Mouse (Mus musculus) heart, embryonic 10.5 days (tissue): ENCODE measurements around the gene Gm9936. TPM values are rescaled to one million over a fixed set of nuclear protein-coding genes. Genes with fewer than 3 reads are reported as not detected.
"Not testable (repeated sequence)": the region's sequence is repeated elsewhere in the genome, so short reads cannot be mapped to it uniquely, and the experiment has no call there.

Source experiments
- DNase-seq: peaks from one replicate; pipeline ENCODE4 v3.0.0-alpha.2; 2017; ENCODE audit warnings: low spot score
- H3K27ac ChIP-seq: fragments of 300-500 bp; sonication (generic); 2 replicates; pipeline ENCODE4 v1.5.1; 2016; ENCODE audit warnings: mild to moderate bottlenecking
- H3K27me3 ChIP-seq: fragments of 300-500 bp; sonication (generic); 2 replicates; pipeline ENCODE4 v1.6.1; 2016; ENCODE audit warnings: mild to moderate bottlenecking; ENCODE audit not compliant: poor library complexity, insufficient read depth, severe bottlenecking
- H3K36me3 ChIP-seq: fragments of 300-500 bp; sonication (generic); 2 replicates; pipeline ENCODE4 v1.6.1; 2016; ENCODE audit warnings: mild to moderate bottlenecking, moderate library complexity
- H3K4me1 ChIP-seq: fragments of 300-500 bp; sonication (generic); 2 replicates; pipeline ENCODE4 v1.6.1; 2016; ENCODE audit warnings: mild to moderate bottlenecking
- H3K4me3 ChIP-seq: fragments of 300-500 bp; sonication (generic); 2 replicates; pipeline ENCODE4 v1.5.1; 2016; ENCODE audit warnings: mild to moderate bottlenecking, moderate library complexity
- H3K9me3 ChIP-seq: fragments of 300-500 bp; sonication (generic); 2 replicates; pipeline ENCODE4 v1.6.1; 2016; ENCODE audit warnings: mild to moderate bottlenecking, moderate library complexity
- WGBS: fragments of 180-500 bp; shearing (Covaris S2); methylation state at CpG from one replicate; pipeline ENCODE4 v1.1.7; 2016; 5-methylcytosine and 5-hydroxymethylcytosine counted together
- polyA plus RNA-seq: library from polyadenylated mRNA; unstranded; fragments of >200 nt; fragmentation: Nextera tagmentation; extraction: Ambion mirVana; gene quantifications from 2 replicates; pipeline ENCODE4 v1.2.1, GENCODE M21; 2016

Gm9936 gene
- polyA plus RNA-seq: not detected in 2 replicates

DNA sequence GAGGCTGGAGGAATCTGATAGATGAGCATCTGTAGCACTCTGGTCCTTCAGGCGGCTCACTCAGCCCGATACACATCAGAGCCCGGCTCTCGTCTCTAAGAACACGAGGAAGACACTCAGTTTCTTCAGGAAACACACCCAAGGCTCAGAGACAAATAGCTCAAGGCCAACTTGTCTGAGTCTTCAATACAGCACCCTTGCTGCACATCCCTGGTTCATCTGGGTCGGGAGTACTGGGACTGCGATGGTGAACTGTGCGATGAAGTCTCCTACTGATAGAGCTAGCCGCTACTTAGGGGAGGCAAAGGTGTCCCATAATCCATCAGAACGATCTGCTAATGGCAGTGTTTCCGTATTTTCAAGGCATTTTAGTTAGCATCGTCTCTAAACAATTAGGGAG lies at the start of gene Gm9936:
TSS of gene Gm9936 (minus strand) at position 101 of the 400 bp plus-strand sequence.
- Histone ChIP-seq H3K4me3 (peak within 1 kb of the TSS; percentile 49), H3K4me1 (peaks cover 7% of the 10 kb centered on the region; the same call in 1 of the 2 replicates), H3K36me3 (no peaks in the 10 kb centered on the region), H3K27me3 (peaks cover 55% of the 10 kb centered on the region), H3K27ac (peak within 1 kb of the TSS; percentile 38; the same call in 1 of the 2 replicates), H3K9me3 (no peaks in the 10 kb centered on the region)
- 75% methylated on average over 12 of the region's 12 CpGs for WGBS
- DNase-seq: no peak

- Histone ChIP-seq H3K27me3 (0 out of 2 replicates have a peak, but pooled peaks cover 2% of the 10 kb centered on the region), H3K4me3 (no peak overlapping the region), H3K4me1 (peaks cover 5% of the 10 kb centered on the region; the same call in 1 of the 2 replicates), H3K9me3 (no peaks in the 10 kb centered on the region), H3K36me3 (no peaks in the 10 kb centered on the region), H3K27ac (no peak overlapping the region)
- no peak for DNase-seq
- WGBS: 35% methylated on average over 1 of the region's 1 CpGs
These were observed 43.9 kb upstream of the Gm9936 start for GRCm38 (mm10) chr5:114902413-114902812.

GRCm38 (mm10) chr5:114898857-114899256 lies 40.4 kb upstream of the Gm9936 start:
- Histone ChIP-seq H3K27me3 (0 out of 2 replicates have a peak, but pooled peaks cover 6% of the 10 kb centered on the region), H3K9me3 (no peaks in the 10 kb centered on the region), H3K36me3 (no peaks in the 10 kb centered on the region), H3K4me3 (no peak overlapping the region), H3K27ac (no peak overlapping the region), H3K4me1 (peaks cover 11% of the 10 kb centered on the region; the same call in 1 of the 2 replicates)
- 79% methylated on average over 7 of the region's 7 CpGs for WGBS
- no peak for DNase-seq

- H3K27me3 ChIP-seq: 0 out of 2 replicates have a peak, but pooled peaks cover 6% of the 10 kb centered on the region
- no peaks in the 10 kb centered on the region for H3K36me3 ChIP-seq
- no peaks in the 10 kb centered on the region for H3K9me3 ChIP-seq
- 11% methylated on average over 7 of the region's 7 CpGs for WGBS
- H3K4me1 ChIP-seq: peaks cover 11% of the 10 kb centered on the region; the same call in 1 of the 2 replicates
- peak overlapping the region; percentile 23; the same call in 1 of the 2 replicates for H3K4me3 ChIP-seq
- no peak overlapping the region; the same call in 1 of the 2 replicates for H3K27ac ChIP-seq
- no peak for DNase-seq
These were observed 38.9 kb upstream of the Gm9936 start for GRCm38 (mm10) chr5:114897374-114897793.

DNA sequence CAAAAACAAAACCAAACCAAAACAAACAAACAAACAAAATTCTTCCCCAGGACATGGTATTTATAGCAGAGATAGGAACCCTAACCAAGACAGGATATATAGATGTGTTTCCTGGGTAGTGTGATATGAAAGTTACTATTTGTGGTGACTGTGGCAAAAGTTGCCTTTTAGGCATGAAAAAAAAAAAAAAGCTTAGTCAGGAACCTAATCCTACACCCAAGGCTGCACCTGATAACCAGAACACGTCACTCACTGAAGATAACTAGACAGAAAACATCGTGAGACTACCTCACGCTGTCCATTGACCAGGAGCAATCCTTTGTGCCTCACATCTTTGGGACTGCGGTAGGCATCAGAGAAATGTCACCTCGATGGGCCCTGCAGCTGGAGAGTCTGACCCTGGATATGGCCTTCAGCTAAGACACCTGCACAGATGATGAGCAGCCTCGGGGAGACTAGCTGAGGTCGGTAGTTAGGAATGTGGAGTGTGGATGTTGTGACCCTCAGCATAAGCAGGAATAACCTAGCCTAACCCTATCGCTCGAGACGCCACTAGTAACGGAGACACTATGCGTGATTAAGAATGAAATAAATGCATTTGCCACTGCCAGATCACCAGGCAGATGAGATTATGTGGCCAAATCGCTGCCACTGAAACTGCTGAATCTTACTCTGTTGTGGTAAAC lies 38.3 kb upstream of the Gm9936 start, which contains the start of gene Oasl2:
TSS of gene Oasl2 (plus strand) at position 249 of the 686 bp plus-strand sequence.
- no peak for DNase-seq
- peak within 1 kb of the TSS; percentile 23; the same call in 1 of the 2 replicates for H3K4me3 ChIP-seq
- peaks cover 11% of the 10 kb centered on the region; the same call in 1 of the 2 replicates for H3K4me1 ChIP-seq
- H3K9me3 ChIP-seq: no peaks in the 10 kb centered on the region
- no peak within 1 kb of the TSS; the same call in 1 of the 2 replicates for H3K27ac ChIP-seq
- WGBS: 49% methylated on average over 13 of the region's 13 CpGs
- no peaks in the 10 kb centered on the region for H3K36me3 ChIP-seq
- 0 out of 2 replicates have a peak, but pooled peaks cover 6% of the 10 kb centered on the region for H3K27me3 ChIP-seq

DNA sequence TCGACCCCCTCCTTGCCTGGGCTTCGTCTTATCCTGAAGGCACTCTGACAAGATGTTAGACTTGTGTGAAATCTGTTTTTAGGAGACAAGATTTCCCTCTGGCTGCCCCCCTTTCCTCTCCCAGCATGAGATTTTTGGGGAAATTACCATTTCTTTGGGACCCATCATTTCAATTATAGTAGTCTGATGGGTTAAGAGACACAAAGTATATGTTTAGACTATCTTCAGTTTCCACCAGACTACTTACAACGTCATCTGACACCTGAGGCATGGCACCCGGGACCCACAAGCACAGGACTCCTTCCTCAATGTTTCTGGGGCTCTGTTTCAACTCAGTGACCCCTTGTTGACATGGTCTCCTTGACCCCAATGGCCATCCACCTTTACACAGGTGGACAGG lies 37.1 kb upstream of the Gm9936 start:
- Histone ChIP-seq H3K27me3 (0 out of 2 replicates have a peak, but pooled peaks cover 6% of the 10 kb centered on the region), H3K4me3 (no peak overlapping the region), H3K4me1 (peaks cover 11% of the 10 kb centered on the region; the same call in 1 of the 2 replicates), H3K9me3 (no peaks in the 10 kb centered on the region), H3K27ac (no peak overlapping the region), H3K36me3 (no peaks in the 10 kb centered on the region)
- WGBS: 74% methylated on average over 4 of the region's 4 CpGs
- no peak for DNase-seq

DNA sequence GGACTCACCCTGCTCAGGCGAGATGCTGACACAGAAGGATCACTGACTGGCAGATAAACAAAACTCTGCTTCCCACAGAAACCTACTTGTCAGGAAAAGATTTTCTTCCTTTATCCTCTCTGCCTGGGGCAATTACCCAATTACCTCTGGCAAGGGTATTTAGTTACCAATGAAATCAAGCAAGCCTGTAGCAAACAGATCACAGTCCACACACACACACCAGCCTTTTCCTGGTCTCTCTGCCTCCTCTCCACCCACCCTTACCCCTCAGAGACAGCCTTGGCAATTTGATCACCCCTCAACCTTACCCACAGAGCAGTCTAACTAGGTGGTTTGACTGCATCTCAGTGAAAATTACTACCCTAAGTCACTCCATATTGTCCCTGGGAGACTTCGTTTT lies 30.5 kb upstream of the Gm9936 start:
- Histone ChIP-seq H3K4me3 (no peak overlapping the region), H3K36me3 (no peaks in the 10 kb centered on the region), H3K4me1 (no peaks in the 10 kb centered on the region), H3K27ac (no peak overlapping the region), H3K27me3 (no peaks in the 10 kb centered on the region), H3K9me3 (no peaks in the 10 kb centered on the region)
- 72% methylated on average over 2 of the region's 2 CpGs for WGBS
- DNase-seq: no peak

DNA sequence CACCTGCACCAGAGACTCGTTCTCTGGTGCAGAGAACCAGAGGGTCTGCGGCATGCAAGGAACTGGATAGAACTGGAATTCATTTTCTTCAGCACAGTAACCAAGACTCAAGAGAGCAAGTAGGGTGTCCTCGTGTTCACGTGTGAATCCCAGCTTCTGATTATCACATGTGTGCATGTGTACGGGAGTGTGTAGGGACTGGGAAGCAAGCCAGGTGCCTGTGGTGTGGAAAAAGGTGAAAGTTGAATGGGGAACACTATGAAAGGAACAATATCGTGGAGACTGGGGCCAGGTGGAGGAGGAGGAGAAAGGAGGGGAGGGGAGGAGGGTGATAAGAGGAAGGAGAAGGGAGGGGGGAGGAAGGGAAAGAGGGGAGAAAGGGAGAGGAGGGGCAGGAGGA lies 28.3 kb upstream of the Gm9936 start:
- Histone ChIP-seq H3K36me3 (no peaks in the 10 kb centered on the region), H3K9me3 (no peaks in the 10 kb centered on the region), H3K4me1 (no peaks in the 10 kb centered on the region), H3K27ac (no peak overlapping the region), H3K27me3 (peaks cover 11% of the 10 kb centered on the region; the same call in 1 of the 2 replicates), H3K4me3 (no peak overlapping the region)
- WGBS: 76% methylated on average over 6 of the region's 6 CpGs
- no peak for DNase-seq

DNA sequence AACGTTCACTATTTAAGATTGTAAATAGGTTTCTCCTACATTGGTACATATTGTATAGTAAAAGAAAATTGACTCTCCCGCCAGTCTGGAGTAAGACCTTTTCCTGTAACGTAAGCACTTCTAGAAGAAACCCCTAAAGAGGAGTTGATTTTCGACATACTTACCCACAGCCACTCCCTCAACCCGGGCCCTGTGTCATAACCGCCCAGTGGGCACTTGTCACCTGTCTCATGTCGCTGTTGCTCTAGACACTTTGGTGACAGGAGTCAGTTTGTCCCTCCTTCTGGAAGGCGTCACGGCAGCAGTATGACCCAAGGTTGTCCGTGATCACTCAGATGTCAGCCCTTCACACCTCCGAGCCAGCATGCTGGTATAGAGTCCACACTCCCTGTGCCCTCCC lies 24.5 kb upstream of the Gm9936 start:
- peaks cover 15% of the 10 kb centered on the region; the same call in 1 of the 2 replicates for H3K27me3 ChIP-seq
- H3K36me3 ChIP-seq: no peaks in the 10 kb centered on the region
- WGBS: 78% methylated on average over 11 of the region's 11 CpGs
- no peak for DNase-seq
- no peaks in the 10 kb centered on the region for H3K9me3 ChIP-seq
- H3K27ac ChIP-seq: no peak overlapping the region
- no peak overlapping the region for H3K4me3 ChIP-seq
- H3K4me1 ChIP-seq: peaks cover 12% of the 10 kb centered on the region

DNA sequence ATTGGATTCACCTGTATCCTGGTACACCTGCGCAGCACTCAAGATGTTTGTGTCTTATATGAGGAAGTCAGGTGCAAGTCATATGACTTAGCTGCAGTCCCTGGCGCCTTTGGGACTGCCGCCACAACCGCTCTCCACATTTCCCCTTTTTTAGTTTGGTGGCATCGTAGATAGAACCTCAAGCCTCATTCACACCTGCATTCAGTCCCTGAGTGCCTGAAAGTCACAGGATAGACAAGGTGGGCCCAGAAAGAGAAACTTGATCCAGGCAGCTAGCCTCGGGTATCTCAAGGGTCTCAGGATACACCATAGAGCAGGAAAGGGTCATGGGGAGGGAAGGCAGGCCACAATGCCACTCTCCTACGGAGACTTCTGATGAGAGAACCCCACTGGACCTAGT lies 23.8 kb upstream of the Gm9936 start:
- 79% methylated on average over 6 of the region's 7 CpGs for WGBS
- not testable (repeated sequence) for DNase-seq, H3K36me3 ChIP-seq, H3K4me3 ChIP-seq, H3K27ac ChIP-seq, H3K9me3 ChIP-seq
- H3K27me3 ChIP-seq: peaks cover 21% of the 10 kb centered on the region; the same call in 1 of the 2 replicates
- H3K4me1 ChIP-seq: peaks cover 17% of the 10 kb centered on the region

GRCm38 (mm10) chr5:114879399-114879798 lies 20.9 kb upstream of the Gm9936 start:
- 40% methylated on average over 13 of the region's 13 CpGs for WGBS
- Histone ChIP-seq H3K27me3 (peaks cover 29% of the 10 kb centered on the region; the same call in 1 of the 2 replicates), H3K4me1 (peaks cover 19% of the 10 kb centered on the region), H3K4me3 (no peak overlapping the region), H3K27ac (no peak overlapping the region), H3K36me3 (no peaks in the 10 kb centered on the region), H3K9me3 (no peaks in the 10 kb centered on the region)
- no peak for DNase-seq

DNA sequence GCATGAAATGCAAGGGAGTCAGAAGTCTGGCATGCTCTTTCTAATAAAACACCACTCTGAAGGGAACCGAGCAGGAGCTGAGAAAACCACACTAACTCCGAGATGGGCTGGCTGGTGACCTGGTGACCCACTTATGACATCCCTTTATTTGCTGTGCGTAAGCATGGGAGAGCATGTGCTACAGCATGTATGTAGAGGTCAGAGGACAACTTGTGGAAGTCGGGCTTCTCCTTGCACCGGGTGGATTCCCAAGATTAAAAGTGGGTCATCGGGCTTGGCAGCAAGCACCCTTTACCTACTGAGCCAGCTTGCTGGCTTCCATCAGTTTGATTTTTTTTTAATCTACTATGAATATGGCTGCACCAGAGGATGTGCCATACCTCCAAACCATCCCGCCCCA lies 19.0 kb upstream of the Gm9936 start:
- no peak for DNase-seq
- WGBS: 80% methylated on average over 7 of the region's 7 CpGs
- Histone ChIP-seq H3K36me3 (no peaks in the 10 kb centered on the region), H3K27ac (no peak overlapping the region), H3K27me3 (peaks cover 20% of the 10 kb centered on the region; the same call in 1 of the 2 replicates), H3K9me3 (no peaks in the 10 kb centered on the region), H3K4me1 (peaks cover 19% of the 10 kb centered on the region), H3K4me3 (no peak overlapping the region)

- WGBS: 54% methylated on average over 6 of the region's 6 CpGs
- Histone ChIP-seq H3K27me3 (peaks cover 18% of the 10 kb centered on the region; the same call in 1 of the 2 replicates), H3K27ac (no peak overlapping the region), H3K4me1 (peaks cover 19% of the 10 kb centered on the region), H3K4me3 (no peak overlapping the region), H3K9me3 (no peaks in the 10 kb centered on the region), H3K36me3 (no peaks in the 10 kb centered on the region)
- no peak for DNase-seq
These were observed 17.8 kb upstream of the Gm9936 start for GRCm38 (mm10) chr5:114876331-114876730.
